Mouse (Mus musculus) cerebral cortex, adult 2 months (tissue): ENCODE results near the gene Lbx1.

Experiments
- WGBS: fragments of 180-500 bp; shearing (Covaris S2); methylation state at CpG from one replicate; pipeline ENCODE4 v1.1.7; 2018; 5-methylcytosine and 5-hydroxymethylcytosine counted together

The Lbx1 gene

GRCm38 (mm10) chr19:45215431-45215830 lies 20.2 kb downstream of the Lbx1 start:
- WGBS = 80% methylated on average over 4 of the region's 4 CpGs

- WGBS = 90% methylated on average over 14 of the region's 14 CpGs
These were observed 25.7 kb downstream of the Lbx1 start for GRCm38 (mm10) chr19:45209776-45210422.

DNA sequence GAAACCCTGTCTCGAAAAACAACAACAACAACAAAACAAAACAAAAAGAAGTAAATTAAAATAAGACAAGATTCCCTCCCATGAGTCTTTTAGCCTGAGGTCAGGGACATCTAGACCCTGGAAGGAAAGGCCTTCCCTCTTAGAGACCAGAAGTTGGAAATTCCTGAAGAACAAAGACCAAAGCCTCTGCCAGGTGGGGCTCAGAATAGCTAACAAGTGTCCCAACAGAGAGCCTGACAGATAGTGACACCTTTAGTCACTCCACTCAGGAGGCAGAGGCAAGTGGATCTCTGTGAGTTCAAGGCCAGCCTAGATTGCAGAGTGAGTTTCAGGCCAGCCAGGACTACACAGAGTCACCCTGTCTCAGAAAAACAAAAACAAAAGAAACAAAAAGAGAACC lies 26.4 kb downstream of the Lbx1 start:
- WGBS = 100% methylated on average over 1 of the region's 1 CpGs

- 32% methylated on average over 22 of the region's 22 CpGs for WGBS
These were observed 27.1 kb downstream of the Lbx1 start for GRCm38 (mm10) chr19:45208438-45209060.

DNA sequence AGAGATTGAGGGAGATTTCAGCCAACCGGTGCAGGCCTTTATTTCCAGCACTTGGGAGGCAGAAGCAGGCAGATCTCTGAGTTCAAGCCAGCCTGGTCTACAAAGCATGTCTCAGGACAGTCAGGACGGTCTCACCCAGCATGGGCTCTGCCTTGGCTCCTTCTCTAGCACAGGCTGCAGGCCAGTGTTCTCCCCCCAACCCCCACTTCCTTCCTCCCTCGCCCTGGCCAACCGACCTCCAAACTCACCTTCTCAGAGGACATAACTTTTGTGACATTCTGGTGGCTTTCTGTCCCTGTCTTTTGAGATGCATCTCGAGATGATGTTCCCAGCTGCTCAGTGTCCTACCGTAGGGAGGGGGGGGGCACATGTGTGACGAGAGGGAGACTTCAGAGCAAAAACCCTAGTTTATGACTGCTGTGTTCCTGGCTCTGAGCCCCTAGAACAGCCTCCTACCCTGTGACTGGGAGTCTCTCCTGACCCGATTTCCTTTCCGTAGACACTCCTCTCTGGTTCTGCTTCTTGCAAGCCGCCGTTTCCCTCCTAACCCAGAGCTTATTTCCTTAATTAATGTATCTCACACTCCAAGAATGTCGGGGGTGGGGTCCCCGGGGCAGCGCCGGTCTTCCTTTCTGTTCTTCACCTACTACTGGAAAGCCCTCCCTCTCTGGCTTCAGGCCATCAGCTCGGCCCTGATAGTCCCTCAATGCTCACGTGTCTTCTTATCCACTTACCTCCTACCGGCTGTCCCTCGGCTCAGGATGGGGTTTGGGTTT lies 27.8 kb downstream of the Lbx1 start:
- 28% methylated on average over 19 of the region's 19 CpGs for WGBS

DNA sequence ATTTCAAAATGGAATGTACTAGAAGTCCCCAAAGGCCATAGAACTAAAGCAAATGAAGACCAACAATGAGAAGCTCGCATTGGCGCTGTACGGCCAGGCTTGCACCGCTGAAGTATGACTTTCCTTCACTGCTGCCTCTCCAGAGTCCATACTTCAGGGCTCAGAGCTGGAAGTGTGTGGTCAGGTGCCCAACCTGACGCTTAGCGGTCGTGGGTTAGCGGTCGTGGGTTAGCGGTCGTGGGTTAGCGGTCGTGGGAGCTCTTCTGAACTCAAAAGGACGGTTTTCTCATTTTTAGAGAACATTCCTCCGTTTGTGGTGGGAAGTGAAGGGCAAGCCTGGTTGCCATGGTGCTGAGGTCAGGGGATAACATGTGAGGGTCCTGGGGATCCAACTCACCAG lies 28.5 kb downstream of the Lbx1 start:
- 97% methylated on average over 15 of the region's 15 CpGs for WGBS

GRCm38 (mm10) chr19:45205311-45206105 lies 30.1 kb downstream of the Lbx1 start:
- WGBS = 74% methylated on average over 3 of the region's 3 CpGs

GRCm38 (mm10) chr19:45196967-45197366 lies 38.6 kb downstream of the Lbx1 start:
- WGBS = 91% methylated on average over 8 of the region's 8 CpGs

DNA sequence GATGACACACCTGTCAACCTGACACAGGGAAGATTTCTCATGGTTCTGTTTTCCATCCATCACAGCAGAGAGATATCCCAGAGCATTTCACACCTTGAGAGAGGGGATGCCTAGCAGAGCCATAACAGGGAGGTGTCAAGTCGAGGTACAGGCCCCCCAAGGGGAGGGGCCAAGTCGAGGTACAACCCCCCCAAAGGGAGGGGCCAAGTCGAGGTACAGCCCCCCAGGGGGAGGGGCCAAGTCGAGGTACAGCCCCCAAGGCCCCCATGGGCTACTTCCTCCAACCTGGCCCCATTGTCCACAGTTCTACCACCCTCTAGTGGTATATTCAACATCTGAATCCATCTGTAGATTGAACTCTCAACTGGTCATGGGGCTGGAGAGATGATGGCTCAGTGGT lies 41.0 kb downstream of the Lbx1 start:
- WGBS = 44% methylated on average over 4 of the region's 4 CpGs
